Mouse (Mus musculus) heart, adult 2 months (tissue): ENCODE results near the gene Ap3d1. TPM values are rescaled to one million over a fixed set of nuclear protein-coding genes. Genes with fewer than 3 reads are reported as not detected.

Experiments used
- DNase-seq, 2 experiments: peaks; one replicate each; pipeline ENCODE4 v3.0.0; 2021
- H3K27ac ChIP-seq: fragments of 200-600 bp; 2 replicates; pipeline ENCODE4 v1.8.1; 2022
- H3K27me3 ChIP-seq: fragments of 200-500 bp; 2 replicates; pipeline ENCODE4 v1.6.1; 2012; ENCODE audit warnings: mild to moderate bottlenecking, low read length, inconsistent platforms, mixed read lengths; ENCODE audit not compliant: control insufficient read depth, insufficient read depth
- H3K36me3 ChIP-seq: fragments of 200-500 bp; 2 replicates; pipeline ENCODE4 v1.6.1; 2012; ENCODE audit warnings: low read length, inconsistent platforms; ENCODE audit not compliant: control insufficient read depth, insufficient read depth
- H3K4me1 ChIP-seq: fragments of 200-500 bp; 2 replicates; pipeline ENCODE4 v1.6.1; 2011; ENCODE audit warnings: low read length; ENCODE audit not compliant: control insufficient read depth, insufficient read depth
- H3K4me3 ChIP-seq: fragments of 200-600 bp; 2 replicates; pipeline ENCODE4 v1.8.1; 2022
- H3K79me2 ChIP-seq: fragments of 200-500 bp; replicated peaks from 2 replicates; pipeline ENCODE4 v1.6.1; 2012; ENCODE audit warnings: mild to moderate bottlenecking, inconsistent platforms, low read length, moderate library complexity, mixed read lengths; ENCODE audit not compliant: control insufficient read depth, insufficient read depth
- H3K9ac ChIP-seq: fragments of 200-500 bp; 2 replicates; pipeline ENCODE4 v1.6.1; 2012; ENCODE audit warnings: low read depth, mild to moderate bottlenecking, control low read depth, inconsistent platforms, low read length, mixed read lengths
- CTCF ChIP-seq: fragments of 200-600 bp; IDR thresholded peaks from 2 replicates; pipeline ENCODE4 v1.8.1; 2022; ENCODE audit warnings: antibody characterized with exemption, mild to moderate bottlenecking, moderate library complexity
- EP300 ChIP-seq: fragments of 200-500 bp; IDR thresholded peaks from 2 replicates; pipeline ENCODE4 v1.6.1; 2011; ENCODE audit warnings: low read depth, low read length, control low read depth; ENCODE audit not compliant: insufficient read depth
- POLR2A ChIP-seq: fragments of 200-500 bp; IDR thresholded peaks from 2 replicates; pipeline ENCODE4 v1.6.1; 2011; ENCODE audit warnings: mild to moderate bottlenecking, low read depth, low read length, control low read depth; ENCODE audit not compliant: insufficient read depth
- WGBS: fragments of 180-500 bp; shearing (Covaris S2); methylation state at CpG from one replicate; pipeline ENCODE4 v1.1.7; 2018; 5-methylcytosine and 5-hydroxymethylcytosine counted together
- intact Hi-C: fragments of 180-260 bp; cut with DNase I; formaldehyde crosslinking; loops from one replicate; pipeline ENCODE4 v1.15.1; 2025
- polyA plus RNA-seq: library from polyadenylated mRNA; depleted of rRNA; stranded (reverse); fragments of >200 nt; gene quantifications from 2 replicates; pipeline ENCODE4 v1.2.3, GENCODE M21; 2012
- total RNA-seq, 2 experiments: library from RNA; stranded (reverse); gene quantifications; 2 replicates each; pipeline ENCODE4 v1.2.3; 2021

The Ap3d1 gene
- total and polyA plus RNA-seq, 3 experiments, result 40.2 to 52.9 (median 42.6) TPM

DNA sequence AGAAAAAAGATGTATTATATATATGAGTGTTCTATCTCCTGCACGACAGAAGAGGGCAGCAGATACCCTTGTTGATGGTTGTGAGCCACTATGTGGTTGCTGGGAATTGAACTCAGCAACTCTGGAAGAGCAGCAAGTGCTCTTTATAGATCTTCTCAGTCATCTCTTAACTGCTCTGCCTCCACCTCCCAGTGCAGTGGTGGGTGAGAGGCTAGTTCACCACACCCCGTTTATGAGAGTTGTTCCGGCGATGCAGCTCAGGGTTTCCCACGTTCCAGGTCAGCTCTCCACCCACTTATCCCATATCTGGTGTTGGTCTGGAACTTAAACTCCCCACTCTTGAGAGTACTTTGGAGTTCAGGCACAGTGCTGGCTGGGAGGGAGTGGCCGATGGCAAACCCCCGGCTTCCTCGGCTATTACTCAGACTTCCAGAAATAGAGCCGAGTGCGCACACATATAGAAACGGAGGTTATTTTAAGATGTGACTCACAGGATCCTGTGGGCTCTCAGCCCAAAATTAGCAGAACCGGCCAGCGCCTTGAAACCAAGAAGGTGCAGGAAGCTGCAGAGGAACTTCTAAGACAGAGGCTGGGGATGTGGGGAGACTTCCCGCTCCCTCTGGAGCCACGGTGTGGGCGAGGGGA is 9.2 kb upstream of the Ap3d1 start:
- peak overlapping the region; percentile 46 for H3K9ac ChIP-seq
- intact Hi-C loops, result loop anchor here (1.0 to 2.0 kb wide), 2 partner anchors 23 to 67 kb away; no protein-coding TSS in a partner anchor
- peak; percentile 72 to 88 for DNase-seq
- peak; percentile 66 for TF ChIP-seq POLR2A
- peak; percentile 25; the same call in 1 of the 2 replicates for TF ChIP-seq EP300
- peak; percentile 74 for TF ChIP-seq CTCF
- H3K79me2 ChIP-seq, result peaks cover 5% of the 10 kb centered on the region
- no peaks in the 10 kb centered on the region for H3K27me3 ChIP-seq
- H3K36me3 ChIP-seq, result no peaks in the 10 kb centered on the region; the same call in 1 of the 2 replicates
- under 1% methylated on average over 16 of the region's 16 CpGs for WGBS
- peak overlapping the region; percentile 98 for H3K27ac ChIP-seq
- peaks cover 11% of the 10 kb centered on the region for H3K4me1 ChIP-seq
- peak overlapping the region; percentile 53 for H3K4me3 ChIP-seq

DNA sequence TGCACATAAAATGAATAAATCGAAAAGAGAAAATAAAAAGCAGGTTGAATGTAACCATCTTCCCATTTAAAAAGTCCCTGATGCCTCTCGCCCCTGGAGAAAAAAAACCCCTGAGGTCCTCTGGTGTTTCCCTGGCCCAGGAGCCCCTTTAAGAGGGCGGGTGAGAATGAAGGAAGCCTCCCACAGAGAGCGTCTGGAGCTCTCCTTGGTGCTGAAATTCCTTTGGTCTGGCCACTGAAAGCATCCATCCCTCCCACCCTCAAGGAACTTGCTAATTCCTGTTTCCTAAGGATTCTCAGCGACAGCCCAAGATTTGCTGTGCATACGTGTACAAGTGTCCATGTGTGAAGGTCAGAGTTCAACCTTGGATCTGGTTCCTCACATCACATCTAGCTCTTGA is 6.5 kb upstream of the Ap3d1 start:
- H3K27ac ChIP-seq, result no peak overlapping the region
- no peak overlapping the region for H3K9ac ChIP-seq
- peaks cover 5% of the 10 kb centered on the region for H3K4me1 ChIP-seq
- H3K27me3 ChIP-seq, result no peaks in the 10 kb centered on the region
- WGBS, result 4% methylated on average over 6 of the region's 6 CpGs
- intact Hi-C loops, result loop anchor here (1.0 to 10.0 kb wide), 3 partner anchors 132 to 426 kb away; partner anchors contain the start of gene Eef2
- no peaks in the 10 kb centered on the region; the same call in 1 of the 2 replicates for H3K36me3 ChIP-seq
- no peak overlapping the region for H3K4me3 ChIP-seq
- no peaks in the 10 kb centered on the region for H3K79me2 ChIP-seq
- TF ChIP-seq EP300, result 0 out of 2 replicates have a peak, but pooled peaks have one; percentile 33
- no peak for TF ChIP-seq POLR2A
- peak; percentile 47 to 54 for DNase-seq

DNA sequence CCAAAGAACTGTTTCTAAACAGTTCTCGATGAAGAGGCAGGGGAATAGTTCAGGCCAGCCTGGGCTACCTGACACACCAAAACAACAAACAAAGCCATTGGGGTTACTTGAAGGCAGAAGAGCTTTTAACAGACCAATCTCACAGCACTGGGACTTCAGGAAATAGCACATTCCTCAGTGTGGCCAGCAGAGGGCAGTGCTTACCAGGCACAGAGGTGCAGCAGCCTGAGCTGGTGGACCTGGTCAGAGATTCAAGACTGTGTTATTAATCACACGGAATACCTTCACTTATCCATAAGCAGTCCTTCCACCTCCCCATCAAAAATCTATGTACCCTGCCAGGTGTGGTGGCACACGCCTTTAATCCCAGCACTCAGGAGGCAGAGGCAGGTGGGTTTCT is 5.3 kb upstream of the Ap3d1 start:
- DNase-seq, result peak; percentile 80 to 83
- H3K27me3 ChIP-seq, result no peaks in the 10 kb centered on the region
- peaks cover 6% of the 10 kb centered on the region for H3K4me1 ChIP-seq
- WGBS, result 7% methylated on average over 3 of the region's 3 CpGs
- no peak overlapping the region for H3K27ac ChIP-seq
- intact Hi-C loops, result loop anchor here (1.0 to 10.0 kb wide), 4 partner anchors 27 to 427 kb away; partner anchors contain the start of gene Eef2
- H3K4me3 ChIP-seq, result no peak overlapping the region
- no peak overlapping the region for H3K9ac ChIP-seq
- no peaks in the 10 kb centered on the region; the same call in 1 of the 2 replicates for H3K36me3 ChIP-seq
- no peak for TF ChIP-seq POLR2A
- peak; percentile 95 for TF ChIP-seq EP300
- TF ChIP-seq CTCF, result peak; percentile 97
- no peaks in the 10 kb centered on the region for H3K79me2 ChIP-seq

- peaks cover 9% of the 10 kb centered on the region; the same call in 1 of the 2 replicates for H3K79me2 ChIP-seq
- no peak overlapping the region for H3K9ac ChIP-seq
- H3K36me3 ChIP-seq, result peaks cover 3% of the 10 kb centered on the region; the same call in 1 of the 2 replicates
- peaks cover 10% of the 10 kb centered on the region for H3K4me1 ChIP-seq
- TF ChIP-seq EP300 (no peak), POLR2A (no peak), CTCF (no peak)
- H3K27me3 ChIP-seq, result no peaks in the 10 kb centered on the region
- no peak overlapping the region for H3K27ac ChIP-seq
- 30% methylated on average over 5 of the region's 5 CpGs for WGBS
- peak in 1 of 2 experiments; percentile 60 for DNase-seq
- intact Hi-C loops, result loop anchor here (10.0 kb wide), 1 partner anchor 431 kb away; the partner anchor contains the start of gene Eef2
- H3K4me3 ChIP-seq, result no peak overlapping the region
These were observed 2.2 kb upstream of the Ap3d1 start for GRCm38 (mm10) chr10:80744262-80744661.

- H3K79me2 ChIP-seq, result peaks cover 13% of the 10 kb centered on the region
- TF ChIP-seq EP300 (no peak), CTCF (no peak), POLR2A (no peak)
- no peak for DNase-seq
- H3K4me3 ChIP-seq, result peak overlapping the region; percentile 92
- peak overlapping the region; percentile 92 for H3K27ac ChIP-seq
- peaks cover 20% of the 10 kb centered on the region for H3K4me1 ChIP-seq
- H3K27me3 ChIP-seq, result no peaks in the 10 kb centered on the region
- H3K36me3 ChIP-seq, result peaks cover 3% of the 10 kb centered on the region
- under 1% methylated on average over 46 of the region's 46 CpGs for WGBS
- intact Hi-C loops, result loop anchor here (2.0 to 10.0 kb wide), 2 partner anchors 39 to 433 kb away; partner anchors contain the start of genes Eef2 and Izumo4
- peak overlapping the region; percentile 93 for H3K9ac ChIP-seq
These were observed 357 bp downstream of the Ap3d1 start for GRCm38 (mm10) chr10:80741634-80742179.
